8 mouse cellular contexts compared by ENCODE assay signal in the genomic region with DNA sequence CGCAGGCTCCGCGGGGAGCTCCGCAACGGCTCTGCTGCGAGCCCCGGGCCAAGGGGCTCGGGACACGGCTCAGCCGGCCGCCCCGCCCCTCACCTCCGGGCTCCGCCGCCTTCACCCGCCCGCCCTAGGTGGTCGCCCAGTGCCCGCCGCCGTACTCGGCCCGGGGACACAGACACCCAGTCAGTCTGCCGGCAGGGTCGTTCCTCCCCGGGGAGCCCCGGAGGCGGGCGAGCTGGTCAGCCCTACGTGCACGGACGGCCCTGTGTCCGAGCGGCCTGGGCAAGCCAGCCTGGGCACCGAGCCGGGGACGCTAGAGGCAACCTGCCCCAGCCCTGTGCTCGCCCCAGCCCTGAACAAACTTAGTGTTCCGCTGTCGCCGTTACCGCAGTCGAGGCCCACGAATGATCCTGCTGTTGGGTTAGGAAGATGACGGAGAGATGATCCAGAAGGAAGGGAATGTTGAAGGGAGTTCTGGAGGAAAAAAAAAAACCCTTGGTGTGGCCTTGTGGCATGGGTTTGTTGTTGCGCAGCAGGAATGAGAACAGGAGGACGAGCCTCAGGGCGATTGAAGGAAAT. TPM values are rescaled to one million over a fixed set of nuclear protein-coding genes. Genes with fewer than 3 reads are reported as not detected.
DNase-seq lines count a peak whose midpoint lies in the region; ATAC-seq and TF ChIP-seq lines count a peak whose summit lies in the region.

No protein-coding gene starts in this region.

- ATAC-seq in forebrain, embryonic 16.5 days: no peak; the same call in 1 of the 2 replicates
- peak; percentile 85; the same call in 1 of the 2 replicates for ATAC-seq in kidney, embryonic 16.5 days (ENCODE audit: low FRiP score, low TSS enrichment)
- ATAC-seq in midbrain, embryonic 12.5 days (ENCODE audit: low FRiP score, low read depth): peak; percentile 85

- peak; percentile 55 for DNase-seq in gastrocnemius, adult 18-20 months (ENCODE audit: low spot score)
- no peak for DNase-seq in gastrocnemius, postnatal 25 days
- DNase-seq in thymus, adult 2 months: no peak
- DNase-seq in thymus, postnatal 10 days (ENCODE audit: low spot score in 2 of 2): no peak
- DNase-seq in thymus, postnatal 4 days: no peak

- WGBS in thymus, adult 2 months: under 1% methylated on average over 48 of the region's 48 CpGs
- WGBS in forebrain, embryonic 16.5 days: under 1% methylated on average over 47 of the region's 48 CpGs
- 0% methylated on average over 32 of the region's 48 CpGs for WGBS in kidney, embryonic 16.5 days
- WGBS in midbrain, embryonic 12.5 days: under 1% methylated on average over 41 of the region's 48 CpGs

- H3K9me3 ChIP-seq in forebrain, embryonic 16.5 days (ENCODE audit: control insufficient read depth, low read length): no peaks in the 10 kb centered on the region
- H3K9me3 ChIP-seq in kidney, embryonic 16.5 days (ENCODE audit: low read length): no peaks in the 10 kb centered on the region
- no peaks in the 10 kb centered on the region for H3K9me3 ChIP-seq in midbrain, embryonic 12.5 days

- H3K4me1 ChIP-seq in thymus, adult 2 months (replicated peaks; ENCODE audit: control insufficient read depth, insufficient read depth, low read length): peaks cover 7% of the 10 kb centered on the region
- peaks cover 16% of the 10 kb centered on the region for H3K4me1 ChIP-seq in forebrain, embryonic 16.5 days (replicated peaks; ENCODE audit: control insufficient read depth, insufficient read depth, low read length)
- peaks cover 13% of the 10 kb centered on the region for H3K4me1 ChIP-seq in kidney, embryonic 16.5 days (ENCODE audit: insufficient read depth, low read length)
- peaks cover 20% of the 10 kb centered on the region for H3K4me1 ChIP-seq in midbrain, embryonic 12.5 days

- H3K27ac ChIP-seq in thymus, adult 2 months (ENCODE audit: control insufficient read depth, insufficient read depth, low read length): no peak overlapping the region
- peak overlapping the region; percentile 77 for H3K27ac ChIP-seq in forebrain, embryonic 16.5 days (ENCODE audit: low read length)
- H3K27ac ChIP-seq in kidney, embryonic 16.5 days (ENCODE audit: low read length): peak overlapping the region; percentile 84
- H3K27ac ChIP-seq in midbrain, embryonic 12.5 days (replicated peaks): peak overlapping the region; percentile 86

- peak overlapping the region; percentile 70 for H3K4me2 ChIP-seq in forebrain, embryonic 16.5 days (ENCODE audit: low read length)
- H3K4me2 ChIP-seq in kidney, embryonic 16.5 days (replicated peaks; ENCODE audit: low read depth, low read length): peak overlapping the region; percentile 64
- H3K4me2 ChIP-seq in midbrain, embryonic 12.5 days (replicated peaks): peak overlapping the region; percentile 81

- H3K9ac ChIP-seq in forebrain, embryonic 16.5 days (replicated peaks; ENCODE audit: low read depth, low read length): peak overlapping the region; percentile 74
- peak overlapping the region; percentile 85 for H3K9ac ChIP-seq in kidney, embryonic 16.5 days (replicated peaks; ENCODE audit: low read length)
- peak overlapping the region; percentile 86 for H3K9ac ChIP-seq in midbrain, embryonic 12.5 days (replicated peaks)

- TF ChIP-seq POLR2A in thymus, adult 2 months (IDR thresholded peaks at IDR 0.05; ENCODE audit: control insufficient read depth, extremely low read depth, insufficient read depth, low read length, poor library complexity): no peak

- no peak for TF ChIP-seq CTCF in thymus, adult 2 months (IDR thresholded peaks at IDR 0.05; ENCODE audit: borderline replicate concordance, control insufficient read depth, extremely low read depth, insufficient read depth, low read length, poor library complexity)

- peak overlapping the region; percentile 54 for H3K4me3 ChIP-seq in thymus, adult 2 months (ENCODE audit: control insufficient read depth, insufficient read depth, low read length)
- H3K4me3 ChIP-seq in forebrain, embryonic 16.5 days (replicated peaks; ENCODE audit: low read length): peak overlapping the region; percentile 91
- H3K4me3 ChIP-seq in kidney, embryonic 16.5 days (ENCODE audit: low read length): peak overlapping the region; percentile 96
- H3K4me3 ChIP-seq in midbrain, embryonic 12.5 days: peak overlapping the region; percentile 96

- no peaks in the 10 kb centered on the region for H3K36me3 ChIP-seq in thymus, adult 2 months (ENCODE audit: control insufficient read depth, insufficient read depth, low read length)
- no peaks in the 10 kb centered on the region for H3K36me3 ChIP-seq in forebrain, embryonic 16.5 days (ENCODE audit: control insufficient read depth, insufficient read depth)
- peaks cover 7% of the 10 kb centered on the region for H3K36me3 ChIP-seq in kidney, embryonic 16.5 days (ENCODE audit: insufficient read depth, low read length)
- H3K36me3 ChIP-seq in midbrain, embryonic 12.5 days: peaks cover 21% of the 10 kb centered on the region

- no peaks in the 10 kb centered on the region for H3K27me3 ChIP-seq in thymus, adult 2 months (ENCODE audit: control insufficient read depth, insufficient read depth, low read length)
- H3K27me3 ChIP-seq in forebrain, embryonic 16.5 days (replicated peaks; ENCODE audit: control insufficient read depth, insufficient read depth, low read length): no peaks in the 10 kb centered on the region
- H3K27me3 ChIP-seq in kidney, embryonic 16.5 days (ENCODE audit: insufficient read depth, low read length): no peaks in the 10 kb centered on the region
- no peaks in the 10 kb centered on the region for H3K27me3 ChIP-seq in midbrain, embryonic 12.5 days

RNA-seq across cellular contexts. Expression of a gene that starts 0.4 kb away (rescaled TPM):
- total RNA-seq in gastrocnemius, adult 18-20 months (2021): 10 to 100 TPM; 21.8 to 22.3 TPM
- 10 to 100 TPM; 18.1 to 23.0 TPM for total RNA-seq in gastrocnemius, postnatal 25 days (2021)
- 46.6 and 47.6 TPM in 2 replicates for polyA plus RNA-seq in thymus, adult 2 months (2012; rRNA removed)
- polyA plus RNA-seq in forebrain, embryonic 16.5 days (2015; fragmentation: Nextera tagmentation; extraction: Ambion mirVana): 84.2 and 93.0 TPM in 2 replicates
- polyA plus RNA-seq in kidney, embryonic 16.5 days (2015; fragmentation: Nextera tagmentation; extraction: Ambion mirVana): 97.0 and 106 TPM in 2 replicates
- 90.7 and 94.9 TPM in 2 replicates for polyA plus RNA-seq in midbrain, embryonic 12.5 days (2016; fragmentation: Nextera tagmentation; extraction: Ambion mirVana)

RNA-seq across cellular contexts. Expression of a gene that starts 0.6 kb away (rescaled TPM):
- under 1 TPM in 1 of 2 experiments, not detected in 1; 0.32 TPM for total RNA-seq in gastrocnemius, adult 18-20 months (2021)
- total RNA-seq in gastrocnemius, postnatal 25 days (2021): under 1 TPM in 1 of 2 experiments, not detected in 1; 0.19 TPM
- polyA plus RNA-seq in thymus, adult 2 months (2012; rRNA removed): 0.65 and 1.2 TPM in 2 replicates
- 0.52 and 1.2 TPM in 2 replicates for polyA plus RNA-seq in forebrain, embryonic 16.5 days (2015; fragmentation: Nextera tagmentation; extraction: Ambion mirVana)
- polyA plus RNA-seq in kidney, embryonic 16.5 days (2015; fragmentation: Nextera tagmentation; extraction: Ambion mirVana): 9.8 and 11.6 TPM in 2 replicates
- 0.70 and 0.76 TPM in 2 replicates for polyA plus RNA-seq in midbrain, embryonic 12.5 days (2016; fragmentation: Nextera tagmentation; extraction: Ambion mirVana)

RNA-seq across cellular contexts. Expression of a gene that starts 47.2 kb away (rescaled TPM):
- total RNA-seq in gastrocnemius, adult 18-20 months (2021): 1 to 10 TPM; 6.1 to 6.6 TPM
- total RNA-seq in gastrocnemius, postnatal 25 days (2021): 1 to 10 TPM; 4.7 TPM
- 2.6 and 4.1 TPM in 2 replicates for polyA plus RNA-seq in thymus, adult 2 months (2012; rRNA removed)
- 58.8 and 59.3 TPM in 2 replicates for polyA plus RNA-seq in forebrain, embryonic 16.5 days (2015; fragmentation: Nextera tagmentation; extraction: Ambion mirVana)
- 33.8 TPM in 2 replicates for polyA plus RNA-seq in kidney, embryonic 16.5 days (2015; fragmentation: Nextera tagmentation; extraction: Ambion mirVana)
- polyA plus RNA-seq in midbrain, embryonic 12.5 days (2016; fragmentation: Nextera tagmentation; extraction: Ambion mirVana): 67.8 and 69.7 TPM in 2 replicates

RNA-seq across cellular contexts. Expression of a gene that starts 59.4 kb away (rescaled TPM):
- 1 to 10 TPM; 2.0 to 2.1 TPM for total RNA-seq in gastrocnemius, adult 18-20 months (2021)
- 1 to 10 TPM; 2.8 to 3.7 TPM for total RNA-seq in gastrocnemius, postnatal 25 days (2021)
- 118 and 132 TPM in 2 replicates for polyA plus RNA-seq in thymus, adult 2 months (2012; rRNA removed)
- polyA plus RNA-seq in forebrain, embryonic 16.5 days (2015; fragmentation: Nextera tagmentation; extraction: Ambion mirVana): 1.4 and 2.3 TPM in 2 replicates
- 5.7 TPM in 2 replicates for polyA plus RNA-seq in kidney, embryonic 16.5 days (2015; fragmentation: Nextera tagmentation; extraction: Ambion mirVana)
- 2.6 and 3.5 TPM in 2 replicates for polyA plus RNA-seq in midbrain, embryonic 12.5 days (2016; fragmentation: Nextera tagmentation; extraction: Ambion mirVana)
